Mouse (Mus musculus): ENCODE measurements around the gene Fgf6. TPM values are rescaled to one million over a fixed set of nuclear protein-coding genes. Genes with fewer than 3 reads are reported as not detected.
A peak's percentile ranks its signal among the peaks of the same experiment; 100 is the strongest.

Fgf6 gene
- total RNA-seq, 2 experiments from 2014 or later: not detected

DNA sequence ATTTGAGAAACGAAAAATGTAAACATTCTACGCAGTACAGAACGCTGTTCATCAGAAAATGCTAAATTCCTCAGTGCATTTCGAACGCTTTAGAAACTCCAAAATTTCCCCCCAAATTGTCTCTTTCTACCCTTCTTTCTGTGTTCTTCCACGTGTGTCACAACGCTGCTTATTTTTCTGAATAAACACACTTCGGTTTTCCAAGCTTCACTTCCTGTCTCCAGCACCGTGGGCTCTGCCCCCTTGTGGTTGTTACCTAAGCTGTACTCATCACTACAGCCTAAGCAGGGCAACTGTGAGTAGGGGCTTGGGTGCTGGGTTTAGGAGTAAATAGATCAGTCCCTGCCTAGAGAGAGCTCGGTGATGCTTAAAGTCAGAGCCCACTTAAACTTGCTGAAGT is 19.4 kb downstream of the Fgf6 start:
- H3K4me3 ChIP-seq: no peak overlapping the region
- DNase-seq (ENCODE audit: low spot score in 2 of 2): no peak
- no peak overlapping the region for H3K27ac ChIP-seq
- peak; percentile 73 for TF ChIP-seq CTCF (conservative IDR thresholded peaks at IDR 0.05)

DNA sequence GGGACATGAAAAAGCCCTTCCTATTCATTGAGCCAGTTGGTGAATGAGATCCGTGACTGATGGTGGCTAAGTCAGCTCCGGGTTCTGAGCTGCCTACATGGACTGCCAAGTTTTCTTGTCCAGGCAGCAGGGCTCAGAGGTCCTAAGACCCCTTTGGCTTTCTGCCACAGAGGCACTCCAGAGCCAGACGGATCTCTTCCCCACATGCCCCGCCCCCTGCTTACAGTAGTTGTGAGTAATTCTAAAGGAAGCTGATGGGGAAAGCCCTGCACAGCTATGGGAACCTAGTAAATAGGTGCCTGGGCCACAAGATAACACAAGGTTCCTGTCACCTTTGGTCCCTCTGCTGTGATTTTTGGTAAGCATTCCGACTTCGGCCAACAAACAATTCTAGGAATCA is 29.5 kb downstream of the Fgf6 start:
- no peak for TF ChIP-seq CTCF (conservative IDR thresholded peaks at IDR 0.05)
- Histone ChIP-seq H3K4me3 (no peak overlapping the region), H3K27ac (no peak overlapping the region)
- no peak for DNase-seq (ENCODE audit: low spot score in 2 of 2)

DNA sequence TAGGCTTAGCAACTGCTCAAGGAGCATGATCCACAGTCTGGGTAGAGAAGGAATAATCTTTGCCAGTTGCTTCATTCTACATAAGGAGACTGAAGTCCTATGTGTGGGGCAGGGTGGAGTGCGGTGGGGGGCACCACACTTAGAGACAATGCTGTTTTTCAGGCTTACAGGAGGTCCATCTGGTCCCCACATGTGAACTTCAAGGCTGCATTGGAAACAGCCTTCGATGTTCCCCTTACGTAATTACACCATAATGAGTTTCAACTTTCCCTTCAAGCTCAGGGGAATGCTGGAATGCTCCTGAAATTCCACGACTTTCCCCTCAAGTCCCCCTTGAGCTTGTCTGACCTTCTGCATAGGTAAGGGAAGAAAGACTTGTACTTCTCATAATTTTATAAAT is 35.5 kb downstream of the Fgf6 start:
- TF ChIP-seq CTCF (conservative IDR thresholded peaks at IDR 0.05): no peak
- Histone ChIP-seq H3K27ac (no peak overlapping the region), H3K4me3 (no peak overlapping the region)
- no peak for DNase-seq (ENCODE audit: low spot score in 2 of 2)

DNA sequence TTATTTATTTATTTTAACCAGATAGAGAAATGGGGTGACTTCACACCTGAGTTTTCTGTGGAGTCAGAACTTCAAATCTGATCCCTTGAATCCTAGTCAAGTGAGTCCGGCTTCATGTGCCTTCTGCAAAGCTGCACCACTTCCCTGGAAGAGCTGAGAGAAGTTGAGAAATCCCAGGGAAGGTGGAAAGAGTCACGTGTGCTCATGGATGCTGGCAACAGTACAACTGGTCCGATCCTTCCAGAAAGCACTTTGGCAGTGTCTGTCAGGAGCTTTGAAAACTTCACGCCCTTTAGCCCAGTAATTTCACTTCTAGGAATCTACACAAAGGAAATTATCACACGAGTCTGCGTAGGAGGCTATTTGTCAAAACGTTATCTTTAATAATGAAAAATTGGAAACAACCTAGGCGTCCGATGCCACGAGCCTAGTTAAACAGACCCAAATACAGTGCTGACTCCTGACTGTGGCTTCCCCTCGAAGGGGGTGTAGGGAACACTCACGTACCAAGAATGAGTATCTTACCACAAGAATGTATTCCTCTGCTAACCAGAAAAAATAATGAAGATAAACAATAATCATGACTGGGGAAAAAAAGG is 41.7 kb downstream of the Fgf6 start:
- H3K4me3 ChIP-seq: no peak overlapping the region
- DNase-seq (ENCODE audit: low spot score in 2 of 2): no peak
- H3K27ac ChIP-seq: no peak overlapping the region
- no peak for TF ChIP-seq CTCF (conservative IDR thresholded peaks at IDR 0.05)

GRCm38 (mm10) chr6:127059975-127060374 is 44.6 kb downstream of the Fgf6 start:
- H3K27ac ChIP-seq: no peak overlapping the region
- no peak overlapping the region for H3K4me3 ChIP-seq
- no peak for TF ChIP-seq CTCF (conservative IDR thresholded peaks at IDR 0.05)
- no peak for DNase-seq (ENCODE audit: low spot score in 2 of 2)

GRCm38 (mm10) chr6:127063915-127064314 is 48.5 kb downstream of the Fgf6 start:
- Histone ChIP-seq H3K27ac (no peak overlapping the region), H3K4me3 (no peak overlapping the region)
- TF ChIP-seq CTCF (conservative IDR thresholded peaks at IDR 0.05): no peak
- no peak for DNase-seq (ENCODE audit: low spot score in 2 of 2)

- TF ChIP-seq CTCF (conservative IDR thresholded peaks at IDR 0.05): no peak
- DNase-seq (ENCODE audit: low spot score in 2 of 2): no peak
- H3K4me3 ChIP-seq: no peak overlapping the region
- no peak overlapping the region for H3K27ac ChIP-seq
Observed at GRCm38 (mm10) chr6:127064815-127065214, 49.4 kb downstream of the Fgf6 start.

DNA sequence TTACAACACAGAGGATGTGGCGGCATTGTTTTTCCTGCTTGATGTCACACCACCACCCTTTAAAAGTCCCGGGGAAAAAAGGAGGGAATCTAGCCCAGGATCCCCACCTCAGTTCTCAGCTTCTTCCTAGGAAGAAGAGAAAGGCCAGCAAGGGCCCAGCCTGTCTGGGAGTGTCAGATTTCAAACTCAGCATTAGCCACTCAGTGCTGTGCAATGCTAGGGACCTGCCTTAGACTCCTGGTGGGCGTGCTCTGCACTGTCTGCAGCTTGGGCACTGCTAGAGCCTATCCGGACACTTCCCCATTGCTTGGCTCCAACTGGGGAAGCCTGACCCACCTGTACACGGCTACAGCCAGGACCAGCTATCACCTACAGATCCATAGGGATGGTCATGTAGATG is 57.4 kb downstream of the Fgf6 start, which contains the start of gene Fgf23:
Gene Fgf23, plus strand, starts transcription at position 86 of the 400 bp plus-strand sequence.
- no peak for DNase-seq (ENCODE audit: low spot score in 2 of 2)
- Histone ChIP-seq H3K27ac (no peak within 1 kb of the TSS), H3K4me3 (no peak within 1 kb of the TSS)
- TF ChIP-seq CTCF (conservative IDR thresholded peaks at IDR 0.05): no peak

Other genes with a start within 250 kb of the Fgf6 start
- 100 to 1,000 TPM; 141 to 155 TPM for gene Ndufa9, start 166.4 kb upstream of the Fgf6 start, total RNA-seq (2021)
- under 1 TPM; 0.12 to 0.13 TPM for gene Akap3, start 162.5 kb upstream of the Fgf6 start, total RNA-seq (2021)
- under 1 TPM; 0.15 to 0.29 TPM for gene Dyrk4, start 93.7 kb upstream of the Fgf6 start, total RNA-seq (2021)
- 1 to 10 TPM; 1.7 to 3.1 TPM for gene Rad51ap1, start 76.0 kb upstream of the Fgf6 start, total RNA-seq (2021)
- 10 to 100 TPM; 45.8 to 46.5 TPM for gene D6Wsu163e, start 75.6 kb upstream of the Fgf6 start, total RNA-seq (2021)
- gene Fgf23, start 57.3 kb downstream of the Fgf6 start, total RNA-seq (2021): under 1 TPM; 0.25 to 0.46 TPM
- 10 to 100 TPM; 25.6 to 27.3 TPM for gene Tigar, start 94.0 kb downstream of the Fgf6 start, total RNA-seq (2021)
- 100 to 1,000 TPM; 116 to 142 TPM for gene Ccnd2, start 136.6 kb downstream of the Fgf6 start, total RNA-seq (2021)